Mouse (Mus musculus) G1E-ER4 (cell line): ENCODE data around the gene Cnpy1. TPM values are rescaled to one million over a fixed set of nuclear protein-coding genes. Genes with fewer than 3 reads are reported as not detected.

ENCODE experiments used
- GATA1 ChIP-seq: IDR thresholded peaks from one replicate; pipeline ENCODE4 v1.8.0; 2012; ENCODE audit warnings: low read length, inconsistent platforms
- polyA plus RNA-seq: library from polyadenylated mRNA; stranded (reverse); fragments of >175 nt; gene quantifications from 2 replicates; pipeline ENCODE4 v1.2.3, GENCODE M21; 2012

The Cnpy1 gene
- polyA plus RNA-seq, 1 experiment, result not detected

DNA sequence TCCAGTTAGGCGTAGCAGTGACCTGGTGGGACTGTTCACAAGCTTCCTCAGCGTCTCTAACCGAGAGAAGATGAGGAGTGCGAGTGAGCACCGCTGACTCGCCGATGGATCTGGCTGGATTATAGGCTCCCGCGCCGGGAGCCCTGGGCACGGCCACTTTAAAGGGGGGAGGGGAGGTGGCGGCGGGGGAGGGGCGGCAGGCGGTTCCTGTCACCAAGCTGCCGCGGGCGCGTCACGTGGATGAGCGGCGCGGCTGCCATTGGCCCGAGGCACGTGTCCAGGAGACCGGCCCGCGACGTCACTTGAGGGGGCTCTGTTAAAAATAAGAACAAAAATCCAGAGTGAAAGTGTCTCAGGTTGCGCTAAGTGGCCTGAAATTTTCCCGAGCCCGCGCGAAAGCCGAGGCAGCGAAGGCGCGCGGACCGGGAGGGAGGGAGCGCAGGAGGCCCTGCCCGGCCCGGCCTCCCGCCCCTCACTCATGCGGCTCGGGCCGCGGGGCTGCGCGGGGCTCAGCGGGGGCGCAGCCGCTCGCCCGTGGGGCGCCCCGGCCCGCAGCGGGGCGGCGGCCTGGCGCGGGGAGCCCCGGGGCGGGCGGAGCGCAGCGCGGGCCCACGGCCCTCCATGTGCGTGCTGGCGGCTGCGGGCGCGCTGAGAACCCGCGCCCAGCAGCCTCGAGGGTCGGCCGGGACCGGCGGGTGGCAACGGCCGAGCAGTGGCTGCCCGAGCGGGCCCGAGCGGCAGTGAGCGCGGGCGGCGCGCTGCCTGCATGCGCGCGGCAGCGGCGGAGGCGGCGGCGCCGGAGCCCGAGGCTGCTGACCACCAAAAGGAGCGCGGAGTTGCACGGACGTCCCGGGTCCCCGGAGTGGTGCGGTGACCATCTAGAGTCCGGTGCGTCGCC is 80.0 kb downstream of the Cnpy1 start, which contains the start of gene En2:
En2 (plus strand) TSS at position 337 of the 898 bp plus-strand sequence.
- no peak for TF ChIP-seq GATA1

DNA sequence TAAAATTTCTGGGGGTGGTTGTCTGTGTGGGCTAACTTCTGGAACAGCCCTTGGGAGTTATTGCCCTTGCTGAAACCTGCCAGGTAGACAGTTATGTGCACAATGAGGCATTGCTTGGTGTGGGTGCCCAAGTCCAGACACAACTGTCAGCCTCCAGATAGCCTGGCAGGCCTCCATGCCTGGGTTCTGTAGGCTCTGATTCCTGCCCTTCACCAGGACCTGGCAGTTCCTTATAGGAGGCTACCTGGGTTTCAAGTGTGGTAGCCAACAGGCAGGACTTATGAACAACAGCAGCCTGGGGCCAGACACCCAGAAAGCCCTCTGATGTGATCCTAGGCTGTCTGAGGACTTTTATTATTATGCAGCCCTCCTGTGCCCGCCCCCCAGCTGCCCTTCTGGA is 81.7 kb downstream of the Cnpy1 start:
- no peak for TF ChIP-seq GATA1

DNA sequence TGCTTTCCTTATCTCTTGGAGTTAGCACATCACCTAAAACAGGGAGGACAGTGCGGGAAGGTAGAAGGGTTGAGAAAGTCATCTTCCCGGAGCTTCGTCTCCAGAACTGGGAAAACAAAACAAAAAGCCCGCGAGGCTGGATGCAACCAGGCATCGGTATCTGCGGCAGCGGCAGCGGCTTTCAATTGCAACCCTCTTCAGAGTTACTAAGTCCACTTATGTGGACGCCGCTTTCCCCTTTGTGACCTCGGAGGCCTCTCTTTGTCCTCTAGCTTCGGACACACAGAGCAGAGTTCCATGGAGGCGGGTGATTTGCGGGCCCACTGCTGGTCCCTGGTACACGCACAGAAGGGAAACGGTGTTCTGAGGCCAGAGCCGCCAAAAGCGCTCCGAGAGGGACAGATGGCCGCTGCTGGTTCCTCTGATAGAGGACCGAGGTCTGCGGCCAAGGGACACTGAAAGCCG is 83.6 kb downstream of the Cnpy1 start:
- TF ChIP-seq GATA1, result no peak

DNA sequence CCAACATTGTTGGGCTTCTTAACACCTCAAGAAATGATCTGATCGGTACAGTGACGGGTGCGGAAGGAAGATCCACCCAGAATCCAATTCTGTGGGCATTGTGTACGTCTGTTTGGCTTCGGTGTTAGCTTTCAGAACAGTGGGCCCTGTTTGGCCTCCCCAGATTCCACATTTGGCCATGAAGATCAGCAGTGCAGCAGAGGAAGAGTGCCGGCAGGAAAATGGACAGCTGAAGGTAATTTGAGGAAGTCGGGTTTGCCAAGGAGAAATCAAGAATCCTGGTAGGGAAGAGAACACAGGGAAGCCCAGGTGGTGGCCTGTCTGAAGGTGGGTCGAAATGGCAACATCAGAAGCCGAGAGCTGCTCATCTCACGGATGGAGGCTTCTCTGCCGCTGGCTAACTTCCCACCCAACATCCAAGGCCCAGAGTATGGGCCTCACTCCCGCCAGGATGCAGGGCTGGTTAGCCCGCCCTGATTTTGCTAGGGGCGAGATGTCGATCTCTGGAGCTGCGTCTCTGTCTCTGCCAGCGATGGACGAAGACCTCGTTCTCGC is 84.1 kb downstream of the Cnpy1 start:
- no peak for TF ChIP-seq GATA1

DNA sequence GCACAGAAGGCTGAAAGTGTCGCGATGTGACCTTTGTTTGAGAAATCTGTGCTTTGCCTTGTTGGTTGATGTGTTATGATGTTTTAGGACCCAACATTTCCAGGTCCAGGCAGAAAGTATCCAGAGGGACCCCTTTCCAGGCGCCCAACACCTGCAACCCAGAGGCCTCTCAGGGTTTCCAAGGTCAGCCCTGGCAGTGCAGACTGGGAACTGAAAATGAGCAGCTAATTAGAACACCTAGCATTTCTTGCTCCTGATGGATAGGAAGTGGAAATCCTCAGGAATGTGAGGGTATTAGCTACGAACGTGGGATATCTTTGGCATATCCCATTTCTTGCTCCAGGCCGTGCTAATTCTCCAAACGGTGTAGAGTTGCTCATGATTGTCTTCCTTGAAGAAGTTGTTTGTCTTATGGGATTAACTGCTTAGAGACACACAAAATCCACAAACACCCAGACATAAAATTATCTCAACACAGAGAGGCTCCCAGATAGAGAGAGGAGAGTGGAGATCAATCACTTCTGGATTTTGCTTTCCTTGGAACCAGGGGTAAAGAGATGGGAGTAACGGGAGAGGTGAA is 85.6 kb downstream of the Cnpy1 start:
- TF ChIP-seq GATA1, result no peak

DNA sequence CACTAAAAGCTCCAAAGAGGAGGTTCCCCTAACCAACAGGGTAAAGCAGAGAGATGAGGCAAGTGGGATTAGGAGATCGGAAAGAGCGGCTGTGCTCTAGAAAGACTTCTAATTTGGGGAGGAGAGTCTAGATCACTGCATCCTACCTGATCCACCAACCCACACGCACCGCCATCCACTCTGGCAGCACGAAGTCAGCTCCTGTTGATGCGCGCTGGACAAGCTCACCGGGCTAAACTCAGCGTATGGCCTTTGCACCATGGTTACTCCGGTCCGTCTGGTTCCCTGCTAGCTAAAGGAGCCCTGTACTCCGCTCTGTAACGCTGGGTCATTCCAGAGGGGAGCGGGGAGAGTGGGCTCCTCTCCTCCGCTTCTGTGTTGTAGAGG is 86.5 kb downstream of the Cnpy1 start:
- no peak for TF ChIP-seq GATA1

DNA sequence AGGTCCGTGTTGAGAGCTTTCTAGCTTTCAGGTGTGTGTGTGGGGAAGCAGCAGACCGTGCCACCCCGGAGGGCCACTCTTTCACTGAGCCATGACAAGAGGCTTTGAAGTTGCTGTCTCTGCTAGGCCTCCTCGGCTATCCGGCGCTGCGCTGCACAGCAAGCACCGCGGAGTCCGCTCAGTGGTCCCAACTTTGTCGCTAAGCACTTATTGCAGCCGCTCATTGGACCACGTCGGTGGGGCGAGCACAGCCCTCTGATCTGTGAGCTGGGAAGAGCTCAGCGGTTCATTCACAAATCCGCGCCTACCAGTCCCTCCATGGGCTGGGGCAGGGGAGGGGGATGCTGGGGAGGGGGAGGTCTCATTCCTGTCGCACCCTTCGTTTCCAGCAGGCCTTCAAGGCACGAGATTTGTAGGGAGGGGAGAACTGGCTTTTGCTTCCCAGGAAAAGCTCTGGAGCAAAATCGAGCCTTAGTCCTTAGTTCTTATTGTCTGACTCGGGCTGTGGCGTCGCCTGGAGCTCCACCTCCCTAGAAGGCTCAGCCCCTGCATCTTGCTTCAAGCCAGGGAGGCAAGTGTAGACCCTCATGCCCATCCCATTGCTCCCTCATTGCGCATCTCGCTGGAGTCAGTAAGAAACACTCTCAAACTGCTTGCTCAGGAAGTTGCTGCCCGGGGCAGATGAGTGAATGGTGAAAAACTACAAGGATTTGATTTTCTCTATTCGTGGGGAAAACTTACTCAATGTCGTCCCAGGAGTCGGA is 87.1 kb downstream of the Cnpy1 start:
- TF ChIP-seq GATA1, result no peak

DNA sequence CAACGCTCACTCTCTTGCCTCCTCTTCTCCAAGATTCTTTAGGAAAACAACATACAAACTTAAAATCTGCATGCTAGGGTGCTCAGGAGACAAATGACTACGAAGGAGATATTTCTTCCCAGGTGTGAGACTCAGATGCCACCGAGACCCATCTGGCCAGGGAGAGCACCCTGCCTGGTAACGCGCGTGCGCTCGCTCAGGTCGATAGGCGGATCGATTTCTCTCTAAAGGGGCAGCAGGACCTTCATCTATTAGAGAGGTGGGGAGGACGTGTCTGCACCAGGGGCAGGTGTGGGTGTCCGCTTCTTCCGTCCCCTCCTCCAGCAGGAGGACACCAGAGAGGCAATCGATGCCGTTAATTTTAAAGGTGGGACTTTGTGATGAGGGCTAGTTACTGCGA is 87.8 kb downstream of the Cnpy1 start:
- no peak for TF ChIP-seq GATA1

DNA sequence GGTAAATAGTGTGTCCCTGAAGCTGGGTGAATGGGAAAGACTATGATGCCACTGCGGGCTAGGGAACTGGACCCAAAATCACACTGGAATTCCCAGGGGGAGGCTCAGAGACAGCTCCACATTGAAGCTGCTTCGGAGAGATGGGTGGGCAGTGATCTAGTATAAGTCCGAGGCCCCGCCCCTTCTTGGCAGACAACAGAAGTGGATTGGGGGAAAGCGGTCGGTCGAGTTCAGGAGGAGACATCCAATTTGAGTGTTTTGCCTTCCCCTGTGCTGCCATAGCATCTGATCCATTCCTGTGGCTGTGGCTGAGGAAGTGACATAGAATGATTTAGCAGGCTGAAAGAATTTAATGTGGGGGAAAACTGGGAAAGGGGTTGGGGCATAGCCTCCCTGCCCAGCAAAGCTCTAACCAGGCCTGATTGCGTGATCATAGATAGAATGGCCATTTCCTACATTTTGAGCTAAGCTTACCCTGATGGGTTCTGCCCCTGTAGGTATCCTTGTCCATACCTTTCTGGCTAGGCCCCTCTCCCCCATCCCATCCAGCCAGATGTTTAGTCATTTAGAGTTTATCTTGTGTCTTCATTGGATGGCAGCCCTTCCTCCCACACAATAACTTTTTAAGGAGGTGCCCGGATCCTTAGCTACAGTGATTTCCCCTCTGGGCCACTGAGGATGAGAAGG is 88.4 kb downstream of the Cnpy1 start:
- no peak for TF ChIP-seq GATA1

Other genes with a start within 250 kb of the Cnpy1 start
- not detected in 2 replicates for gene Insig1, start 174.4 kb downstream of the Cnpy1 start, polyA plus RNA-seq
- not detected in 2 replicates for gene En2, start 80.1 kb downstream of the Cnpy1 start, polyA plus RNA-seq
- gene Rbm33, start 71.3 kb upstream of the Cnpy1 start, polyA plus RNA-seq, result 47.1 and 48.0 TPM in 2 replicates
- not detected in 2 replicates for gene Shh, start 221.4 kb upstream of the Cnpy1 start, polyA plus RNA-seq